Mouse (Mus musculus): ENCODE data around the gene Tada2a. TPM values are rescaled to one million over a fixed set of nuclear protein-coding genes. Genes with fewer than 3 reads are reported as not detected.
A peak's percentile ranks its signal among the peaks of the same experiment; 100 is the strongest.

The Tada2a gene
- 10 to 100 TPM; 27.0 to 34.6 TPM for total RNA-seq (2021)

DNA sequence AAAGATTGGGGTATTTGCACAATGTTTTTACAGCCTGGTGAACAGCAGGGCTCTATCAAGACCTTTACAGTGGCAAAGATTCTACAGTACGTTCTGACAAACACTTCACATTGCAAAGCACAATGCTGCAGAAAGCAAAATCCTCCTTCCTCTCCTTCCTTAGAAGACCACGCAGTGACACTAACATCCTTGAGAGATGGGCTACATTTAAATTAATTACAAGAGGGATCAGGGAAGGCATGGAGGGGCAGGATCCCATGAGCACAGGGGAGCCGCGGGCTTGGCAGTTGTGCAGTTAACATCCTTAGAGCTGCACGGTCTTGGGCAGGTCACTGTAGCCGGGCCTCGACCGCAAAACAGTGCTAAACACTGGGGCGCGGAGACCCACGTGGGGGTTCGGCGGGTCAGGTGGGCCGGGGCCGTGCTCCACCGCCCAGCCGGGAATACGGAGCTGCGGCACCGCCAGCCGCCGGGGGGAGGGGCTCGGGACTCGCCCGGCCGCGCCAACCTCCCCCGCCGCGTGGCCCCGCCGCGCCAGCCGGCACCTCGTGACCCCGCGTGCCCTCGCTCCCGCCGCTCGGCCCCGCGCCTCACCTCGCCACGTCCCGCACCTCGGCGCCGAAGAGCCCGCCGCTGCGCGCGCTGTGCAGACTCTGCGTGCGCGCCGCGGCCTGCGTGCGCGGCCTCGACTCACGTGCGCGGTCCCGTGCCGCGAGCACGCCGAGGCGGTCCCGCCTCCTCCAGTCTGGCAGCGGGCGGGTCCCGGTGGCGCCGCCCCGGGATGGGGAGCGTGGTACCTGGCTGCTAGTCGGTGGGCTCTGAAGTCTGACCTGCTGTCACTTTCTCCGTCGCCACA, at the start of gene Tada2a, which contains the start of gene Acaca:
Gene Tada2a (minus strand): TSS at position 658 of the 856 bp plus-strand sequence.
Gene Acaca (plus strand): TSS at position 730 of the 856 bp plus-strand sequence.
- DNase-seq (ENCODE audit: extremely low spot score in 1 of 2, low spot score in 1 of 2), result peak; percentile 71 to 76

DNA sequence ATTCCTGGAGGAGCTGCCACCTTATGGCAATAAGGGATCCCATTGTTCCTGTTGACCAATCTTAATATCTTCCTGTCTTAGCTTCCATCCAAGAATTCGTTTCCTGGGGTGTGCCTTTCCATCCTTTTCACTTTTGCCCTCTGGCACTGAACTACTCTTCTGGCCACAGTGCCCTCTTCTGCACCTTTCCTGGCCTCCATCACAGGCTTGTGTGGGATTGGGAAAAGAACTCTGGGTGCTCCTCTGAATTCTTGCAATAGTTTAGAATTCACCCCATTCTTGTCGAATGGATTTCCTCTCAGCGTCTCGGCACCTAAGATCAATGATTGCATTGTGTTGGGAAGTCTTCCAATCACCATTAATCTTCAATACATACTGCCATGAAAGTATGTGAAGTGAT, 49.2 kb upstream of the Tada2a start:
- no peak for DNase-seq (ENCODE audit: extremely low spot score in 1 of 2, low spot score in 1 of 2)

DNA sequence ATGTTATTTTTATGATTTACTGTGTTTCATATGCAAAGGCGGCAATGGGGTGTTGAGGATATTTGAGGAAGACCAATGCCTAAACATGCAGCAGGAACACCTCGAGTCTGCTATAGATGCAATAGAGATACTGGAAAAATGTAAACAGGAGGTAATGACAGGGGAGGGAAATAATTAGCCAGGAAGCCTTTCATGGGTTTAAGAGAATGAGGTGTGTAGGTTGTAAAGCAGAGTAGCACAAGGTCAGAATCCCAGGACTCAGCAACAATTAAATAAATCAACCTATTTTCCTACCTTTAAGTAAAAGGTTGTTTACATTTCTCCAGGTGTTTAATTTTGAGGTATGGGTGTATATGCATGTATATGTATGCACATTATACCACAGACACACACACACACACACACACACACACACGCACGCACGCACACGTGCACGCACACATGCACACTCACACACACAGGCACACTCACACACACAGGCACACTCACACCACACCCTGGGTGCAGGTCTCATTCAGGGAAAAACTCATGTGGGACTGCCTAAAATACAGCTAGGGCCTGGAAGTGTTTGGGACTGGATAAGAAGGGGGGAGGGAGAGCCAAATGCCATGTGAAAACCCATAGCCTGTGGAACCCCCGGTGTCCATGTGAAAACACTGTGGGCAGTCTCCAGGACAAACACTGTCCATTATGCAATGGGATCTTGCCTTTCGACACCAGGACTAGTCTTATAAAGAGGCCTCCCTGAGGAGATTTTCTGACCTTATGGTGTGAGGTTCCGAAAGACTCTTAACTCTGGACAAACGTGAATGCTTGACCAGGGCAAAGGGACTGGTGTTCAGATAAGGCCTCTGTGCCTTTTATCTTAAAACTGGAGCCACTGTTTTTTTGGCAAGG, 43.4 kb upstream of the Tada2a start:
- no peak for DNase-seq (ENCODE audit: extremely low spot score in 1 of 2, low spot score in 1 of 2)

GRCm38 (mm10) chr11:84168701-84169288, 39.4 kb upstream of the Tada2a start:
- peak; percentile 14 to 43 for DNase-seq (ENCODE audit: extremely low spot score in 1 of 2, low spot score in 1 of 2)

DNA sequence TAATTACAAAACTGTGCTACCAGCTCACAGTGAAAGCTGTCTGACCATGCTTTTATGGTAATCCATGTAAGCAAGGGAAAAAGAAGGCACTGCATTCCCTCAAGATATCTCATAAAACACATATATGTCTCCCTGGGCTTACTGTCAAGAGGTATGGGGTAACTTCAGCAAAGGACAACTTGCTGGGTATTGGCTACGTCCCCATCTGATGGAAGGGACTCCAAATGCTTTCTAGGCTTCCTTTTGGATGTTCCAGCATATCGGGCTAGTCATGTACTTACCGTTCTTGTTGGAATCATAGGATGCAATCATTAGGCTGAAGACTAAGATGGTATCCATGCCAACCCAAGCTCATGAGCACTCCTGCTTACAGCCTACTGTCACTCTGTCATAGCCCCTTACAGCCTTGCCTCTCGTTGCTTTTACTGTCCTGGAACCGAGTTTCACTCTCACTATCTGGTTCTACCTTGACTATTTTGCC, 37.7 kb upstream of the Tada2a start, which contains the start of gene Gm11437:
Gene Gm11437 (minus strand): TSS at position 431 of the 481 bp plus-strand sequence.
- no peak for DNase-seq (ENCODE audit: extremely low spot score in 1 of 2, low spot score in 1 of 2)

DNA sequence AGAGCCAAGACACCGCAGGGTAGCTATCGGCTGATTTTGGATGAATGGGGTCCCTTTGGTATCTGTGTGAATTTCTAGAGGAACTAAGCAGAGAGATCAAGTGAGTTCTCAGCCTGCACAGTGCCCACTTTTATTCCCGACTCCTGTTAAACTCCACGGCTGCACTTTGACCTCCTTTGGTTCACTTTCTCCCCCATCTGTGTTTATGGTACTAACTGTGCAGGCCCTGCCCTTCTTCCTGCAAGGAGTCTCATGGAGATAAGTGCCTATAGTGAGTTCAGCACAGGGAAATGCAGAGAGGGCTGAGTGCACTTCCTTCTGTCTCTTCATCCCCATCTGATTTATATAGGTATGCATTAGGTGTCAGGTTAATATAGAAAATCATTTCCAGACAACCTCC, 35.2 kb upstream of the Tada2a start:
- DNase-seq (ENCODE audit: extremely low spot score in 1 of 2, low spot score in 1 of 2), result no peak

DNA sequence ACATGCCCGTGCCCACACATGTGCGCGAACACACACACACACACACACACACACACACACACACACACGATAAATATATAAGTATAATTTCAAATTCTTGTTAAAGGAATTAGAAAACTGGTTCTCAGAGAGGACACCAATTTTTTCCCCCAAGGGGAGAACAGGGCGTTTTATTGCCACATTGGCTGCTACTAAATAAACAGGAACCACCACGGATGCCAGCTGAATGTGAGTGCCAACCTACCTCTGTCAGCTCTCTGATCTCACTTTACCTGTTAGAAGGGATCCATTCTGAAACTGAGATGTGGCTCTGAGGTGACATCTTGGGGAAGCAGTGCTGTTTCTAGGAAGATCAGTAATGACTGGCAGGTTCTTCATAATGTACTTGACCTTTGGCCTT, 34.7 kb upstream of the Tada2a start:
- no peak for DNase-seq (ENCODE audit: extremely low spot score in 1 of 2, low spot score in 1 of 2)

- no peak for DNase-seq (ENCODE audit: extremely low spot score in 1 of 2, low spot score in 1 of 2)
These were observed 27.3 kb upstream of the Tada2a start for GRCm38 (mm10) chr11:84156535-84157262.

DNA sequence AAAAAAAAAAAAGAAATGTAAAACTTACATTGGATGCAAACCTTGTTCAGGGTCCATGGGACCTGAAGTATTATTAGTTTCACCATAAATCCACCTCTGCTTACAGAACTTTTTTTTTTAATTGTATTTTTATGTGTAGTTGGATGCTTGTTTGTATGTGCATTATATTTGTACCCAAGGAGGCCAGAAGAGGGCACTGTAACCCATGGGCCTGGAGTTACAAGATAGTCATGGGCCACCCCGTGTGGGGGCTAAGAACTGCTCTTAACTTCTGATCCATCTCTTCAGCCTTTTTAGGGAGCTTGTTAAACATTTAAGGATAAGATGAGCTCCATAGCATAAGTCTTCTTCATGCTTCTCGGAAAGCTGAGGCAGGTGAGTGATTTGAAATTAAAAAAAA, 21.5 kb upstream of the Tada2a start:
- no peak for DNase-seq (ENCODE audit: extremely low spot score in 1 of 2, low spot score in 1 of 2)

DNA sequence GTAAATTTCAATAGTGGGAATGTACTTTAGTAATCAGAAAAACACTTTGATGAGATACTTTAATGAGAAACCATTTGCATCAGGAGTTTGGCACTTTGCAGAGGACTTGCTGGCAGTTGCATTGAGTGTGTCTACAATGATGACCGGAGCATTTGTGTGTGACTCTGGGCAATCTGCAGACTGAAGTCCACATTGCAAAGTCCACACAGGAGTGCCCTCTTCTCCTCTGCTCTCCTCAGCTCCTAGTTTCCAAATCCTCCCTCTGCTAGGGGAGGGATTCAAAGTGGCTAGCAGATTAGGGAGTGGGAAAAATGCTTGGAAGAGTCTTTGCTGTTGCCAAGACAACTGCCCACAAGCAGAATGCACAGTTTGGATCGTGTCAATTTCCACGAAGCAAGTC, 16.7 kb upstream of the Tada2a start:
- no peak for DNase-seq (ENCODE audit: extremely low spot score in 1 of 2, low spot score in 1 of 2)

- DNase-seq (ENCODE audit: extremely low spot score in 1 of 2, low spot score in 1 of 2), result no peak
These were observed 15.9 kb upstream of the Tada2a start for GRCm38 (mm10) chr11:84145201-84145798.

GRCm38 (mm10) chr11:84141752-84142151, 12.4 kb upstream of the Tada2a start:
- peak in 1 of 2 experiments; percentile 66 for DNase-seq (ENCODE audit: extremely low spot score in 1 of 2, low spot score in 1 of 2)

DNA sequence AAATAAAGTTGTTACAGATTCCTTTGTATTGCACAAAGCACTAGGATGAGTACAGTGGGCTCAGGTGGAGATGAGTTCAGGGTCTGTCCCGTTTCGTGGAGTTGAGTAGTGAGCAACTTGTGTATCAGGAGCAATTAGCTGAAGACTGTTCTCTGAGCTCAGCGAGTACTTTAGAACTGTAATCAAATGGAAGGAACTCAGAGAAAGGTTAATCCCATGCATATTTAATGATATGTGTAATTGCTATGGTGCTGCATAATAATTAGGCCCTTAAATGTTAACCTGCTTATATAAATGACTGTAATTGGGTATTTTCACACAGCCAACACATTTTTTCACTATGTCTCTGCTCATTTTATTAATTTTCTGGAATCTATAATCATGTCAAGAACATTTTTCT, 7.1 kb upstream of the Tada2a start:
- no peak for DNase-seq (ENCODE audit: extremely low spot score in 1 of 2, low spot score in 1 of 2)

- DNase-seq (ENCODE audit: extremely low spot score in 1 of 2, low spot score in 1 of 2), result no peak
These were observed 5.0 kb upstream of the Tada2a start for GRCm38 (mm10) chr11:84134331-84134860.

GRCm38 (mm10) chr11:84129799-84130185, 392 bp upstream of the Tada2a start:
- no peak for DNase-seq (ENCODE audit: extremely low spot score in 1 of 2, low spot score in 1 of 2)

DNA sequence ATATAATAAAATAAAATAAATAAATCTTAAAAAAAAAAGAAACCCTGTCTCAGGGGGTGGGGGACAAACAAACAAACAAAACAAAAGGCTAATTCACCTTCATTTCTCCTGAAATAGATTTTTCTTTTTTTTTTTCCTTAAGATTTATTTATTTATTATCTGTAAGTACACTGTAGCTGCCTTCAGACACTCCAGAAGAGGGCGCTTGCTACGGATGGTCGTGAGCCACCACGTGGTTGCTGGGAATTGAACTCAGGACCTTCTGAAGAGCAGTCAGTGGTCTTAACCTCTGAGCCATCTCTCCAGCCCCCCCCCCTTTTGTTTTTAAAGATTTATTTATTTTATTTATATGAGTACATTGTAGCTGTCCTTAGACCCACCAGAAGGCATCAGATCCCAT, 1.4 kb downstream of the Tada2a start:
- DNase-seq (ENCODE audit: extremely low spot score in 1 of 2, low spot score in 1 of 2), result no peak

DNA sequence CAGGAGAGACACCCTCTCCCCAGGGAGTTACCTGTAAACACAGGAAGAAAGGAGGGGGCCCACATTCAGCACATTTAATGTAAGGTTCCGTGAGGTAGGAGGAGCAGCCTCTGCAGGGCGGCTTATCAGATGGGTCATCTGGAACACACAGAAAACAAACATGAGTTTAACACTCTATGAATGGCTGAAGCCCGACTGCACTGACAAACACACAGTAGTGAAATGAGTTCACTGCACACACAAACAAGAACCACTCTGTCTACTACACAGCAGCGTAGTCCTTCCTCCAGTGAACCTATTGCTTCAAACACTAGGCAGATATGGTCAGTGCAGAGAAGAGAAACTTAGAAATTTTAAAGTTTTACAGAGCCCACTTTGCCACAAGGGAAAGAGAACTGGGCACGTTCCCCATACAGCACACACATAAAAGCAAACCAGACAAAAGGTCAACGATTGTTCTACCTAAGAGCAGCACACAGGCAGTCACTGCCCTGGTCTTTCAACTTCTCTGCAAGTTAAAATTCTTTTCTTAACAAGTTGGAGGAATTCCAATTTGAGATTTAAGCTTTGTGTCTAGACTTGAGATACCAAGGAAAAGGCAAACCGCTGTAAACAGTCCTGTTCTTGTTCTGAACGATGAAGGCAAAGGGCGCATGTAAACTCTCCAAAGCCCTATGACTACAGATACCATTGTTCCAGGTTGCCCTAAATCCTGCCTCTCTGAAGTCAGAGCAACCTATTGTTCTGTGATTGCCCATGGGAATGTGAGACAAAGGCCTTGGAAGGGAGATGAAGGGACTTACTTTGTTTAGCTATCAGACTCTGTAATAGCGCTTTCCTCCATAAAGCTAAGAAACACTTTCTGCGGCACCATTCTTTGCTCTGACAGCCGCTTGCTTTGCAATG, 8.1 kb downstream of the Tada2a start:
- DNase-seq (ENCODE audit: extremely low spot score in 1 of 2, low spot score in 1 of 2), result no peak

GRCm38 (mm10) chr11:84117431-84117830, 12.0 kb downstream of the Tada2a start:
- DNase-seq (ENCODE audit: extremely low spot score in 1 of 2, low spot score in 1 of 2), result no peak
